Mouse (Mus musculus) hindbrain, embryonic 13.5 days (tissue): Measurements from ENCODE around the gene Mettl2. TPM values are rescaled to one million over a fixed set of nuclear protein-coding genes. Genes with fewer than 3 reads are reported as not detected.
"Not testable (repeated sequence)": the region's sequence is repeated elsewhere in the genome, so short reads cannot be mapped to it uniquely, and the experiment has no call there.

Experiments
- ATAC-seq: fragments of 200-750 bp; cut with Nextera tagmentation; 2 replicates; pipeline ENCODE4 v1.8.0; 2017; ENCODE audit warnings: moderate TSS enrichment; ENCODE audit not compliant: low FRiP score
- H3K27ac ChIP-seq: fragments of 300-500 bp; sonication (generic); 2 replicates; pipeline ENCODE4 v1.5.1; 2015; ENCODE audit warnings: inconsistent platforms, mild to moderate bottlenecking, moderate library complexity
- H3K27me3 ChIP-seq: fragments of 300-500 bp; sonication (generic); 2 replicates; pipeline ENCODE4 v1.6.1; 2015; ENCODE audit warnings: mild to moderate bottlenecking, inconsistent platforms
- H3K36me3 ChIP-seq: fragments of 300-500 bp; sonication (generic); 2 replicates; pipeline ENCODE4 v1.6.1; 2015; ENCODE audit warnings: mild to moderate bottlenecking, inconsistent platforms
- H3K4me1 ChIP-seq: fragments of 300-500 bp; sonication (generic); replicated peaks from 2 replicates; pipeline ENCODE4 v1.6.1; 2015; ENCODE audit warnings: inconsistent platforms
- H3K4me2 ChIP-seq: fragments of 300-500 bp; sonication (generic); 2 replicates; pipeline ENCODE4 v1.6.1; 2015; ENCODE audit warnings: inconsistent platforms, mild to moderate bottlenecking, moderate library complexity
- H3K4me3 ChIP-seq: fragments of 300-500 bp; sonication (generic); 2 replicates; pipeline ENCODE4 v1.5.1; 2015; ENCODE audit warnings: mild to moderate bottlenecking, inconsistent platforms
- H3K9ac ChIP-seq: fragments of 300-500 bp; sonication (generic); 2 replicates; pipeline ENCODE4 v1.6.1; 2015; ENCODE audit warnings: mild to moderate bottlenecking, inconsistent platforms
- H3K9me3 ChIP-seq: fragments of 300-500 bp; sonication (generic); 2 replicates; pipeline ENCODE4 v1.6.1; 2016; ENCODE audit warnings: inconsistent platforms
- WGBS: fragments of 180-500 bp; shearing (Covaris S2); methylation state at CpG from one replicate; pipeline ENCODE4 v1.1.7; 2015; 5-methylcytosine and 5-hydroxymethylcytosine counted together
- polyA plus RNA-seq: library from polyadenylated mRNA; unstranded; fragments of >200 nt; fragmentation: Nextera tagmentation; extraction: Ambion mirVana; gene quantifications from 2 replicates; pipeline ENCODE4 v1.2.1, GENCODE M21; 2015

Mettl2 gene
- polyA plus RNA-seq, result 29.9 and 32.5 TPM in 2 replicates

GRCm38 (mm10) chr11:105125735-105126519 lies at the start of gene Mettl2:
Gene Mettl2 (plus strand): TSS chr11:105126425.
- H3K36me3 ChIP-seq, result peaks cover 17% of the 10 kb centered on the region
- H3K27me3 ChIP-seq, result no peaks in the 10 kb centered on the region
- H3K27ac ChIP-seq, result peak within 1 kb of the TSS; percentile 87
- 2% methylated on average over 27 of the region's 38 CpGs for WGBS
- peak; percentile 92 for ATAC-seq
- peak within 1 kb of the TSS; percentile 98 for H3K4me3 ChIP-seq
- H3K4me2 ChIP-seq, result peak within 1 kb of the TSS; percentile 94
- H3K4me1 ChIP-seq, result peaks cover 12% of the 10 kb centered on the region
- peak within 1 kb of the TSS; percentile 86 for H3K9ac ChIP-seq
- no peaks in the 10 kb centered on the region for H3K9me3 ChIP-seq

GRCm38 (mm10) chr11:105112448-105112847 lies 13.8 kb upstream of the Mettl2 start:
- H3K27ac ChIP-seq, H3K4me1 ChIP-seq, H3K36me3 ChIP-seq, ATAC-seq, H3K9me3 ChIP-seq, H3K4me3 ChIP-seq, H3K4me2 ChIP-seq, H3K27me3 ChIP-seq, H3K9ac ChIP-seq: not testable (repeated sequence)
- 83% methylated on average over 22 of the region's 22 CpGs for WGBS

- H3K4me1 ChIP-seq, result no peaks in the 10 kb centered on the region
- no peaks in the 10 kb centered on the region for H3K9me3 ChIP-seq
- no peak overlapping the region for H3K4me2 ChIP-seq
- H3K4me3 ChIP-seq, result no peak overlapping the region
- WGBS, result 91% methylated on average over 7 of the region's 7 CpGs
- no peak for ATAC-seq
- no peaks in the 10 kb centered on the region for H3K27me3 ChIP-seq
- no peaks in the 10 kb centered on the region for H3K36me3 ChIP-seq
- no peak overlapping the region for H3K9ac ChIP-seq
- H3K27ac ChIP-seq, result no peak overlapping the region
Measured at GRCm38 (mm10) chr11:105117814-105118213, 8.4 kb upstream of the Mettl2 start.

- no peak for ATAC-seq
- Histone ChIP-seq H3K4me3 (no peak overlapping the region), H3K27me3 (no peaks in the 10 kb centered on the region), H3K9ac (no peak overlapping the region), H3K27ac (no peak overlapping the region), H3K9me3 (no peaks in the 10 kb centered on the region), H3K4me1 (no peaks in the 10 kb centered on the region), H3K36me3 (no peaks in the 10 kb centered on the region), H3K4me2 (no peak overlapping the region)
- WGBS, result 44% methylated on average over 4 of the region's 4 CpGs
Measured at GRCm38 (mm10) chr11:105120551-105121061, 5.6 kb upstream of the Mettl2 start.

- H3K4me3 ChIP-seq, H3K4me2 ChIP-seq, H3K36me3 ChIP-seq, H3K27ac ChIP-seq, ATAC-seq, H3K4me1 ChIP-seq, H3K9ac ChIP-seq, H3K27me3 ChIP-seq, H3K9me3 ChIP-seq: not testable (repeated sequence)
- 86% methylated on average over 5 of the region's 5 CpGs for WGBS
Measured at GRCm38 (mm10) chr11:105121792-105122191, 4.4 kb upstream of the Mettl2 start.

GRCm38 (mm10) chr11:105123986-105124385 lies 2.2 kb upstream of the Mettl2 start:
- WGBS, result 9% methylated on average over 9 of the region's 9 CpGs
- ATAC-seq, result no peak
- no peaks in the 10 kb centered on the region for H3K36me3 ChIP-seq

GRCm38 (mm10) chr11:105126520-105127029 lies 350 bp downstream of the Mettl2 start:
- Histone ChIP-seq H3K9me3 (no peaks in the 10 kb centered on the region), H3K27ac (no peak overlapping the region), H3K27me3 (no peaks in the 10 kb centered on the region), H3K4me2 (peak overlapping the region; percentile 94), H3K4me1 (peaks cover 12% of the 10 kb centered on the region), H3K36me3 (peaks cover 23% of the 10 kb centered on the region), H3K9ac (peak overlapping the region; percentile 86), H3K4me3 (peak overlapping the region; percentile 98)
- under 1% methylated on average over 49 of the region's 49 CpGs for WGBS
- peak; percentile 53 for ATAC-seq

More at GRCm38 (mm10) chr11:105123986-105124385, 2.2 kb upstream of the Mettl2 start:
- H3K4me1 ChIP-seq, result peaks cover 12% of the 10 kb centered on the region
- no peaks in the 10 kb centered on the region for H3K9me3 ChIP-seq
- H3K9ac ChIP-seq, result no peak overlapping the region
- H3K4me2 ChIP-seq, result no peak overlapping the region
- no peak overlapping the region for H3K27ac ChIP-seq
- no peak overlapping the region for H3K4me3 ChIP-seq
- H3K27me3 ChIP-seq, result no peaks in the 10 kb centered on the region

GRCm38 (mm10) chr11:105135692-105136091 lies 9.5 kb downstream of the Mettl2 start:
- H3K4me3 ChIP-seq, result no peak overlapping the region
- no peak overlapping the region for H3K4me2 ChIP-seq
- no peak for ATAC-seq
- 97% methylated on average over 7 of the region's 7 CpGs for WGBS
- no peak overlapping the region for H3K9ac ChIP-seq
- H3K4me1 ChIP-seq, result no peaks in the 10 kb centered on the region
- H3K27me3 ChIP-seq, result no peaks in the 10 kb centered on the region
- no peak overlapping the region for H3K27ac ChIP-seq
- peaks cover 96% of the 10 kb centered on the region for H3K36me3 ChIP-seq
- H3K9me3 ChIP-seq, result no peaks in the 10 kb centered on the region

GRCm38 (mm10) chr11:105137255-105137654 lies 11.0 kb downstream of the Mettl2 start:
- H3K9ac ChIP-seq, ATAC-seq, H3K4me3 ChIP-seq, H3K27ac ChIP-seq, H3K4me2 ChIP-seq, H3K9me3 ChIP-seq, H3K4me1 ChIP-seq, H3K27me3 ChIP-seq: not testable (repeated sequence)
- peaks cover 91% of the 10 kb centered on the region for H3K36me3 ChIP-seq
- 93% methylated on average over 2 of the region's 2 CpGs for WGBS

GRCm38 (mm10) chr11:105140512-105140911 lies 14.3 kb downstream of the Mettl2 start:
- not testable (repeated sequence) for H3K27ac ChIP-seq, H3K9me3 ChIP-seq, H3K4me2 ChIP-seq, H3K9ac ChIP-seq, H3K4me1 ChIP-seq, H3K4me3 ChIP-seq, H3K27me3 ChIP-seq, ATAC-seq
- H3K36me3 ChIP-seq, result peaks cover 58% of the 10 kb centered on the region
- WGBS, result 95% methylated on average over 8 of the region's 8 CpGs

- Histone ChIP-seq H3K4me2 (no peak overlapping the region), H3K9me3 (no peaks in the 10 kb centered on the region), H3K9ac (no peak overlapping the region), H3K27ac (no peak overlapping the region), H3K4me1 (no peaks in the 10 kb centered on the region), H3K27me3 (no peaks in the 10 kb centered on the region), H3K36me3 (peaks cover 52% of the 10 kb centered on the region), H3K4me3 (no peak overlapping the region)
- 95% methylated on average over 5 of the region's 5 CpGs for WGBS
- ATAC-seq, result no peak
Measured at GRCm38 (mm10) chr11:105141115-105141514, 14.9 kb downstream of the Mettl2 start.

- H3K4me2 ChIP-seq, result no peak overlapping the region
- no peaks in the 10 kb centered on the region for H3K27me3 ChIP-seq
- no peak for ATAC-seq
- peaks cover 30% of the 10 kb centered on the region for H3K36me3 ChIP-seq
- H3K9me3 ChIP-seq, result no peaks in the 10 kb centered on the region
- H3K4me1 ChIP-seq, result no peaks in the 10 kb centered on the region
- no peak overlapping the region for H3K4me3 ChIP-seq
- no peak overlapping the region for H3K9ac ChIP-seq
- H3K27ac ChIP-seq, result no peak overlapping the region
Measured at GRCm38 (mm10) chr11:105143564-105143963, 17.3 kb downstream of the Mettl2 start.

- ATAC-seq, result no peak
- Histone ChIP-seq H3K9me3 (no peaks in the 10 kb centered on the region), H3K9ac (no peak overlapping the region), H3K27ac (no peak overlapping the region), H3K27me3 (no peaks in the 10 kb centered on the region), H3K4me1 (no peaks in the 10 kb centered on the region), H3K4me2 (no peak overlapping the region), H3K4me3 (no peak overlapping the region), H3K36me3 (peaks cover 24% of the 10 kb centered on the region)
- 86% methylated on average over 3 of the region's 3 CpGs for WGBS
Measured at GRCm38 (mm10) chr11:105144084-105144483, 17.9 kb downstream of the Mettl2 start.
